In genomic region chr16:33063267-33063666, GRCm38 (mm10) we compare ENCODE assay signal across 7 mouse cellular contexts. TPM values are rescaled to one million over a fixed set of nuclear protein-coding genes. Genes with fewer than 3 reads are reported as not detected.
A peak's percentile ranks its signal among the peaks of the same experiment; 100 is the strongest.
DNase-seq lines count a peak whose midpoint lies in the region; ATAC-seq lines count a peak whose summit lies in the region.

No protein-coding gene starts in this region.

- no peaks in the 10 kb centered on the region for H3K9me3 ChIP-seq in embryonic facial prominence, embryonic 15.5 days (replicated peaks)
- no peaks in the 10 kb centered on the region for H3K9me3 ChIP-seq in limb, embryonic 10.5 days (replicated peaks)

- peak overlapping the region; percentile 92 for H3K4me2 ChIP-seq in embryonic facial prominence, embryonic 15.5 days (replicated peaks)

- peaks cover 18% of the 10 kb centered on the region for H3K4me1 ChIP-seq in embryonic facial prominence, embryonic 15.5 days
- H3K4me1 ChIP-seq in limb, embryonic 10.5 days, result peaks cover 21% of the 10 kb centered on the region

- H3K27ac ChIP-seq in embryonic facial prominence, embryonic 15.5 days (replicated peaks), result no peak overlapping the region
- H3K27ac ChIP-seq in limb, embryonic 10.5 days, result no peak overlapping the region

- peak; percentile 11 for DNase-seq in ovary, adult 18-20 months (ENCODE audit: low spot score)
- no peak for DNase-seq in ovary, postnatal 36 days (ENCODE audit: low spot score)
- DNase-seq in limb, embryonic 10.5 days (ENCODE audit: low spot score), result no peak
- DNase-seq in retina, embryonic 14.5 days (ENCODE audit: low spot score), result peak; percentile 5
- no peak for DNase-seq in urinary bladder, adult 2 months (ENCODE audit: low spot score)
- no peak for DNase-seq in spleen, postnatal 36 days (ENCODE audit: low spot score in 2 of 2)

- H3K4me3 ChIP-seq in embryonic facial prominence, embryonic 15.5 days (replicated peaks), result peak overlapping the region; percentile 71
- peak overlapping the region; percentile 87 for H3K4me3 ChIP-seq in limb, embryonic 10.5 days

- no peak for ATAC-seq in embryonic facial prominence, embryonic 15.5 days (ENCODE audit: insufficient number of reproducible peaks, low FRiP score, low TSS enrichment, low read depth)

- H3K27me3 ChIP-seq in embryonic facial prominence, embryonic 15.5 days, result no peaks in the 10 kb centered on the region
- no peaks in the 10 kb centered on the region for H3K27me3 ChIP-seq in limb, embryonic 10.5 days (ENCODE audit: low read depth, poor library complexity, severe bottlenecking)

- H3K9ac ChIP-seq in embryonic facial prominence, embryonic 15.5 days, result peak overlapping the region; percentile 57; the same call in 1 of the 2 replicates

- H3K36me3 ChIP-seq in embryonic facial prominence, embryonic 15.5 days, result peaks cover 26% of the 10 kb centered on the region
- H3K36me3 ChIP-seq in limb, embryonic 10.5 days, result peaks cover 45% of the 10 kb centered on the region

- 34% methylated on average over 7 of the region's 7 CpGs for WGBS in embryonic facial prominence, embryonic 15.5 days
- 42% methylated on average over 7 of the region's 7 CpGs for WGBS in limb, embryonic 10.5 days

RNA-seq across cellular contexts. Expression of gene Lmln, which starts 0.9 kb away (rescaled TPM):
- 1.9 and 2.3 TPM in 2 replicates for polyA plus RNA-seq in embryonic facial prominence, embryonic 15.5 days (2015; fragmentation: Nextera tagmentation; extraction: Ambion mirVana)
- 1.8 and 2.3 TPM in 2 replicates for polyA plus RNA-seq in limb, embryonic 10.5 days (2016; fragmentation: Nextera tagmentation; extraction: Ambion mirVana)
- 1.8 and 1.9 TPM in 2 replicates for polyA plus RNA-seq in urinary bladder, adult 2 months (2012; rRNA removed)

RNA-seq across cellular contexts. Expression of gene Rpl35a, which starts 7.0 kb away (rescaled TPM):
- polyA plus RNA-seq in embryonic facial prominence, embryonic 15.5 days (2015; fragmentation: Nextera tagmentation; extraction: Ambion mirVana), result 817 and 937 TPM in 2 replicates
- polyA plus RNA-seq in limb, embryonic 10.5 days (2016; fragmentation: Nextera tagmentation; extraction: Ambion mirVana), result 980 and 1,183 TPM in 2 replicates
- polyA plus RNA-seq in urinary bladder, adult 2 months (2012; rRNA removed), result 1,609 and 1,643 TPM in 2 replicates

RNA-seq across cellular contexts. Expression of gene Iqcg, which starts 7.2 kb away (rescaled TPM):
- 7.5 and 12.1 TPM in 2 replicates for polyA plus RNA-seq in embryonic facial prominence, embryonic 15.5 days (2015; fragmentation: Nextera tagmentation; extraction: Ambion mirVana)
- polyA plus RNA-seq in limb, embryonic 10.5 days (2016; fragmentation: Nextera tagmentation; extraction: Ambion mirVana), result 1.8 and 2.5 TPM in 2 replicates
- 0.29 and 0.69 TPM in 2 replicates for polyA plus RNA-seq in urinary bladder, adult 2 months (2012; rRNA removed)

Comparison
In these comparisons a context has a peak if more than half of its experiments do, and no peak if none do; other contexts are left out.
1. DNase-seq: peak in ovary, adult 18-20 months (single experiment) and retina, embryonic 14.5 days (single experiment); none in ovary, postnatal 36 days (single experiment), limb, embryonic 10.5 days (single experiment), urinary bladder, adult 2 months (single experiment) and spleen, postnatal 36 days (0 of 2).